Mouse (Mus musculus) CH12.LX (cell line): Measurements from ENCODE around the gene Hspb9. TPM values are rescaled to one million over a fixed set of nuclear protein-coding genes. Genes with fewer than 3 reads are reported as not detected.

Source experiments
- DNase-seq: peaks from one replicate; pipeline ENCODE4 v3.0.0-alpha.2; 2013; ENCODE audit errors: extremely low read depth
- H3K27ac ChIP-seq: 2 replicates; pipeline ENCODE4 v1.5.1; 2012; ENCODE audit warnings: low read depth, mild to moderate bottlenecking, control low read depth, moderate library complexity; ENCODE audit not compliant: insufficient read depth
- H3K27me3 ChIP-seq: replicated peaks from 2 replicates; pipeline ENCODE3; 2012; ENCODE audit warnings: inconsistent platforms
- H3K36me3 ChIP-seq, 2 experiments: replicated peaks in 1 of 2; 2 replicates each; pipeline versions ENCODE3 to v1.6.1; 2012; ENCODE audit warnings: inconsistent platforms in 1 of 2, low read length in 1 of 2, mild to moderate bottlenecking in 1 of 2, mixed read lengths in 1 of 2, moderate library complexity in 1 of 2; ENCODE audit not compliant: control insufficient read depth in 1 of 2, insufficient read depth in 1 of 2
- H3K4me1 ChIP-seq, 2 experiments: 2 replicates each; pipeline ENCODE4 v1.6.1; 2012; ENCODE audit warnings: inconsistent platforms in 1 of 2, moderate library complexity in 1 of 2; ENCODE audit not compliant: insufficient read depth in 2 of 2, control insufficient read depth in 1 of 2
- H3K4me2 ChIP-seq: 2 replicates; pipeline ENCODE4 v1.6.1; 2012; ENCODE audit warnings: low read depth, mild to moderate bottlenecking, control low read depth; ENCODE audit not compliant: poor library complexity, insufficient read depth, severe bottlenecking
- H3K4me3 ChIP-seq, 3 experiments: fragments of 150-350 bp in 1 of 3; sonication (generic) in 1 of 3; replicated peaks in 1 of 3; 2 replicates each; pipeline versions ENCODE3 to v1.5.1; 2011 to 2012; ENCODE audit warnings: low read depth in 2 of 3, low read length in 2 of 3, mild to moderate bottlenecking in 2 of 3, moderate library complexity in 2 of 3, control low read depth in 1 of 3, improper control_type of control experiment in 1 of 3, inconsistent platforms in 1 of 3, mixed read lengths in 1 of 3; ENCODE audit not compliant: poor library complexity in 1 of 3
- H3K79me2 ChIP-seq: replicated peaks from 2 replicates; pipeline ENCODE4 v1.6.1; 2012; ENCODE audit warnings: mild to moderate bottlenecking, moderate library complexity; ENCODE audit not compliant: control insufficient read depth, poor library complexity, insufficient read depth, severe bottlenecking; ENCODE audit errors: extremely low read depth
- H3K9ac ChIP-seq: 2 replicates; pipeline ENCODE4 v1.6.1; 2012; ENCODE audit warnings: low read depth, mild to moderate bottlenecking, control low read depth, moderate library complexity; ENCODE audit not compliant: insufficient read depth
- H3K9me3 ChIP-seq: replicated peaks from 2 replicates; pipeline ENCODE3; 2012; ENCODE audit warnings: low read length, inconsistent platforms, mixed read lengths
- CHD2 ChIP-seq: IDR thresholded peaks from 2 replicates; pipeline ENCODE4 v1.6.1; 2011; ENCODE audit warnings: low read length, improper control_type of control experiment
- CTCF ChIP-seq, 2 experiments: IDR thresholded peaks in 1 of 2; conservative IDR thresholded peaks in 1 of 2; 2 replicates each; pipeline ENCODE4 v1.5.1; 2011 to 2012; ENCODE audit warnings: low read depth in 2 of 2, low read length in 2 of 2, improper control_type of control experiment in 1 of 2, inconsistent platforms in 1 of 2, mild to moderate bottlenecking in 1 of 2, moderate library complexity in 1 of 2
- E2F4 ChIP-seq: IDR thresholded peaks from 2 replicates; pipeline ENCODE4 v1.6.1; 2011; ENCODE audit warnings: low read depth, low read length, improper control_type of control experiment; ENCODE audit not compliant: insufficient replicate concordance
- ELF1 ChIP-seq: IDR thresholded peaks from 2 replicates; pipeline ENCODE4 v1.6.1; 2014; ENCODE audit warnings: low read depth, mild to moderate bottlenecking, inconsistent platforms, low read length, improper control_type of control experiment
- EP300 ChIP-seq: IDR thresholded peaks from 2 replicates; pipeline ENCODE4 v1.6.1; 2011; ENCODE audit warnings: low read length, improper control_type of control experiment
- ETS1 ChIP-seq: conservative IDR thresholded peaks from 2 replicates; pipeline ENCODE4 v1.6.1; 2012; ENCODE audit warnings: low read depth, mild to moderate bottlenecking, inconsistent platforms, low read length, improper control_type of control experiment, moderate library complexity
- GABPA ChIP-seq: IDR thresholded peaks from 2 replicates; pipeline ENCODE4 v1.6.1; 2012; ENCODE audit warnings: low read depth, low read length, improper control_type of control experiment, inconsistent platforms; ENCODE audit not compliant: insufficient replicate concordance
- JUN ChIP-seq: IDR thresholded peaks from 2 replicates; pipeline ENCODE4 v1.6.1; 2011; ENCODE audit warnings: low read depth, mild to moderate bottlenecking, low read length, improper control_type of control experiment, moderate library complexity; ENCODE audit not compliant: insufficient read depth
- MAFK ChIP-seq: IDR thresholded peaks from 2 replicates; pipeline ENCODE4 v1.6.1; 2011; ENCODE audit warnings: low read length, improper control_type of control experiment; ENCODE audit not compliant: insufficient replicate concordance
- MAX ChIP-seq: IDR thresholded peaks from 2 replicates; pipeline ENCODE4 v1.6.1; 2011; ENCODE audit warnings: low read length, improper control_type of control experiment
- MAZ ChIP-seq: IDR thresholded peaks from 2 replicates; pipeline ENCODE4 v1.6.1; 2012; ENCODE audit warnings: low read depth, mild to moderate bottlenecking, inconsistent platforms, low read length, improper control_type of control experiment, moderate library complexity
- MEF2A ChIP-seq: IDR thresholded peaks from 2 replicates; pipeline ENCODE4 v1.6.1; 2014; ENCODE audit warnings: low read depth, mild to moderate bottlenecking, inconsistent platforms, low read length, improper control_type of control experiment, borderline replicate concordance
- POLR2A ChIP-seq: IDR thresholded peaks from 2 replicates; pipeline ENCODE4 v1.6.1; 2011; ENCODE audit warnings: low read depth, mild to moderate bottlenecking, improper control_type of control experiment, low read length
- POLR2AphosphoS2 ChIP-seq: IDR thresholded peaks from 2 replicates; pipeline ENCODE4 v1.6.1; 2011; ENCODE audit warnings: low read depth, low read length, improper control_type of control experiment
- RCOR1 ChIP-seq: conservative IDR thresholded peaks from 2 replicates; pipeline ENCODE4 v1.6.1; 2012; ENCODE audit warnings: low read depth, mild to moderate bottlenecking, inconsistent platforms, low read length, improper control_type of control experiment
- ZC3H11A ChIP-seq: IDR thresholded peaks from 2 replicates; pipeline ENCODE4 v1.6.1; 2012; ENCODE audit warnings: low read depth, mild to moderate bottlenecking, inconsistent platforms, low read length, improper control_type of control experiment
- ZKSCAN1 ChIP-seq: IDR thresholded peaks from 2 replicates; pipeline ENCODE4 v1.6.1; 2012; ENCODE audit warnings: low read depth, inconsistent platforms, low read length, improper control_type of control experiment, borderline replicate concordance
- ZMIZ1 ChIP-seq: IDR thresholded peaks from 2 replicates; pipeline ENCODE4 v1.6.1; 2012; ENCODE audit warnings: low read depth, mild to moderate bottlenecking, inconsistent platforms, low read length, improper control_type of control experiment
- dilution Hi-C: fragments of 300-500 bp; cut with MboI; formaldehyde crosslinking; loops from 2 replicates; pipeline ENCODE4 v1.14.3; 2020; ENCODE audit warnings: low sequenced_read_pairs; ENCODE audit not compliant: extremely low pct_unique_long_range_greater_than_20kb, extremely low pct_ligation_motif_present
- in situ Hi-C: fragments of 300-500 bp; cut with MboI; formaldehyde crosslinking; loops from 3 replicates; pipeline ENCODE4 v1.14.3; 2019; ENCODE audit warnings: low sequenced_read_pairs, low pct_ligation_motif_present, low pct_unique_long_range_greater_than_20kb, mixed read lengths
- polyA plus RNA-seq: library from polyadenylated mRNA; unstranded; fragments of >175 nt; gene quantifications from 2 replicates; pipeline ENCODE4 v1.2.1, GENCODE M21; 2012; ENCODE audit warnings: low read depth; ENCODE audit not compliant: insufficient read length
- total RNA-seq, 2 experiments: library from RNA; depleted of rRNA; stranded (reverse); fragments of 300-350 nt in 1 of 2; fragments of >200 nt in 1 of 2; gene quantifications; 2 replicates each; pipeline ENCODE4 v1.2.3; 2012 to 2014

The Hspb9 gene
- total and polyA plus RNA-seq, 3 experiments: 0.54 TPM; not detected in 2

DNA sequence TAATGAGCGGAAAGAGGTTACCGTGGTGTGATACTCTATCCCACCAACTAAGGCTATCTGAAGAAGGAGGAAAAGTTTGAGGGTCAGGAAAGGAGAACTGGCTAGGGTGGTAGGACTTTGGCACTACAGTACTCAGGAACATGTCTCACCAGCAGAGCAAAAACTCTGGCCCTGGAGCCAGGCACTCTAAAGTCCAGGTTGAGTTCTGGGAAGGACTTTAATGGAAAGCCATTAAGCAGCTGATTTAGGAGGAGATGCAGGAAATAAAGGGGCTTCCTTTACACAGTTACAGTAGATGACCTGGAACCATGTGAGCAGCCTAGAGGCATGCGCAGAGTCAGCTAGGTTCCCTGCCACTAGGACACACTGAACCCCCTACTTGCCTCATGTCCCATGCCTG, 13.6 kb downstream of the Hspb9 start:
- Histone ChIP-seq H3K4me1 (peaks cover 9 to 86% of the 10 kb centered on the region in 2 experiments; a peak in 3 of 4 replicates), H3K36me3 (peaks cover 16 to 75% of the 10 kb centered on the region in 2 experiments), H3K27me3 (no peaks in the 10 kb centered on the region), H3K4me3 (no peak overlapping the region), H3K4me2 (no peak overlapping the region), H3K27ac (no peak overlapping the region), H3K79me2 (peaks cover 64% of the 10 kb centered on the region), H3K9ac (no peak overlapping the region), H3K9me3 (no peaks in the 10 kb centered on the region)
- DNase-seq: no peak
- no peak for TF ChIP-seq ZMIZ1
- TF ChIP-seq E2F4: no peak
- TF ChIP-seq ELF1: no peak
- TF ChIP-seq ZC3H11A: no peak
- no peak for TF ChIP-seq EP300
- TF ChIP-seq POLR2A: no peak
- no peak for TF ChIP-seq MAZ
- TF ChIP-seq CTCF (conservative IDR thresholded peaks at IDR 0.05 in 1 of 2, IDR thresholded peaks at IDR 0.05 in 1 of 2; ENCODE audit: low read depth in 2 of 2, low read length in 2 of 2): no peak
- TF ChIP-seq GABPA: no peak
- dilution Hi-C loops: no loop called here
- in situ Hi-C loops: no loop called here

DNA sequence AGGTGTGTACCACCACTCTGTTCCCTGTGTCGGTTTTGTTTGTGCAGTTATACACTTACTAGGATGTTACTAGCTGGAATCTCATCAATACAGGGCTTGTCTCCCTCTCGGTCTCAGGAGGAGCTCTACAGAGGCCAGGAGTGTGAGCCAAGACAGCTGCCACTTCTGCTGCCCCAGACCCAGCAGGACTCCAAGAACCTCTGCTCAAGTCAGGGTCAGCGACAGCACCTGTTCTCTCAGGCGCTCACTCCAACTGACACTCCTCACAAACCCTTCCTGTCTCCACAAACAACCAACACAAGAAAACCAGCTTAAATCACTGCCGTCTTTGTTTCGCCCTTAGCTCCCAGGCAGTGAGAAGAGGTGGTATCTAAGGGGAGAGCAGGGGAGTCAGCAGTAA, 15.0 kb downstream of the Hspb9 start:
- dilution Hi-C loops: no loop called here
- no peaks in the 10 kb centered on the region for H3K9me3 ChIP-seq
- peaks cover 3 to 86% of the 10 kb centered on the region in 2 experiments; a peak in 2 of 4 replicates for H3K4me1 ChIP-seq
- no peak for TF ChIP-seq MAX
- no peak overlapping the region for H3K27ac ChIP-seq
- H3K4me2 ChIP-seq: no peak overlapping the region
- no peak overlapping the region for H3K4me3 ChIP-seq
- peaks cover 26 to 79% of the 10 kb centered on the region in 2 experiments for H3K36me3 ChIP-seq
- in situ Hi-C loops: no loop called here
- peaks cover 67% of the 10 kb centered on the region for H3K79me2 ChIP-seq
- no peak for DNase-seq
- no peaks in the 10 kb centered on the region for H3K27me3 ChIP-seq
- no peak overlapping the region for H3K9ac ChIP-seq

- no peak overlapping the region for H3K27ac ChIP-seq
- TF ChIP-seq GABPA: no peak
- no peak for TF ChIP-seq CHD2
- TF ChIP-seq ZKSCAN1: no peak
- no peak for TF ChIP-seq JUN
- TF ChIP-seq ETS1: no peak
- no peak for TF ChIP-seq RCOR1
- no peak for TF ChIP-seq MEF2A
- no peak for TF ChIP-seq POLR2AphosphoS2
- no peak for TF ChIP-seq MAFK
- TF ChIP-seq EP300: no peak
- dilution Hi-C loops: no loop called here
- peaks cover 77% of the 10 kb centered on the region for H3K79me2 ChIP-seq
- H3K4me1 ChIP-seq: peaks cover 6 to 87% of the 10 kb centered on the region in 2 experiments; a peak in 3 of 4 replicates
- no peak overlapping the region for H3K4me3 ChIP-seq
- peak; percentile 24 for DNase-seq
- no peaks in the 10 kb centered on the region for H3K9me3 ChIP-seq
- peaks cover 26 to 79% of the 10 kb centered on the region in 2 experiments for H3K36me3 ChIP-seq
- in situ Hi-C loops: no loop called here
- no peak overlapping the region for H3K9ac ChIP-seq
- H3K27me3 ChIP-seq: no peaks in the 10 kb centered on the region
- H3K4me2 ChIP-seq: no peak overlapping the region
These were observed 16.3 kb downstream of the Hspb9 start for GRCm38 (mm10) chr11:100729976-100730375.
